Mouse (Mus musculus): ENCODE data around the gene Rhd.

The Rhd gene

DNA sequence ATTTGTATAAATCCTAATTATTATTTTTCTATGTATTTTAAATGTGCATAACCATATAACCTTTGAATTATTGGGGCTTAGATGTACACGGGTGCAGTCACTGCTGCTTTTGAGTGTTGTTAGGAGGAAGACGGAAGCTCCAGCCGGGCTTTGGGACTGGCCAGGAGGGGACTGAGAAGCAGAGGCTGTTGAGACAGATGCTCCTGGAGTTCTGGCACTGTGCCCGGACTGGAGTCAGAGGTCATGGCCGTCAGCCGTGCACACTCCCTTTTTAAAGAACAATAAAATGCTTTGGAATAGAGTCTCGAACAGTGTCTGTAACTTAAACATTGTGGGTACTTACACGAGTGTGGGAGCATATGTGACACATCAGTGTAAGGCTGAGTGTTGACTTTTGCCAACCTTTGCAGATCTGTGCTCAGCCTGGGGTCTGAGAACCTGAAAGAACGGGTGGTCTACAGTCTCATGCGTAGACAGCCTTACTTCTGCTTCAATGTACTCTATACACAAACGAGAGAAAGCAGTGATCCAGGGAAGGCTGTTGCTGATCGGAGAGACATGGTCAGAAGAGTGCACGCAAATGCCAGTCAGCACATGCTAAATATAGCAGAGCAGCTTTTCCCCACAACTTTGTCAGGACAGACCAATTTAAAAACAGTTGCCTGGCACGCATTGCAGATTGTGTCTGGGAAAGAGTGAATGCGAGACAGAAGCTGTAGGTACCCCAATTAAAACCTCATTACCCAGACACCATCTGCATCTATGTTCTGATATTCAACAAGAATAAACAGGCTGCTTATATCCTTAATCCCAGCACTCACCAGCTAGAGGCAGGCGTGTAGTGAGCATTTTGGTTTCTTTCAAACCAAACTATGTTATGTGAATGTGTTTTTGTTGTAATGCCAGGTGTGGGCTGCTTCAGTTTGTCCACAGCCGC is 73.2 kb downstream of the Rhd start:
- DNase-seq, result no peak

- no peak for DNase-seq
Observed at GRCm38 (mm10) chr4:134939900-134940299, 75.6 kb downstream of the Rhd start.

DNA sequence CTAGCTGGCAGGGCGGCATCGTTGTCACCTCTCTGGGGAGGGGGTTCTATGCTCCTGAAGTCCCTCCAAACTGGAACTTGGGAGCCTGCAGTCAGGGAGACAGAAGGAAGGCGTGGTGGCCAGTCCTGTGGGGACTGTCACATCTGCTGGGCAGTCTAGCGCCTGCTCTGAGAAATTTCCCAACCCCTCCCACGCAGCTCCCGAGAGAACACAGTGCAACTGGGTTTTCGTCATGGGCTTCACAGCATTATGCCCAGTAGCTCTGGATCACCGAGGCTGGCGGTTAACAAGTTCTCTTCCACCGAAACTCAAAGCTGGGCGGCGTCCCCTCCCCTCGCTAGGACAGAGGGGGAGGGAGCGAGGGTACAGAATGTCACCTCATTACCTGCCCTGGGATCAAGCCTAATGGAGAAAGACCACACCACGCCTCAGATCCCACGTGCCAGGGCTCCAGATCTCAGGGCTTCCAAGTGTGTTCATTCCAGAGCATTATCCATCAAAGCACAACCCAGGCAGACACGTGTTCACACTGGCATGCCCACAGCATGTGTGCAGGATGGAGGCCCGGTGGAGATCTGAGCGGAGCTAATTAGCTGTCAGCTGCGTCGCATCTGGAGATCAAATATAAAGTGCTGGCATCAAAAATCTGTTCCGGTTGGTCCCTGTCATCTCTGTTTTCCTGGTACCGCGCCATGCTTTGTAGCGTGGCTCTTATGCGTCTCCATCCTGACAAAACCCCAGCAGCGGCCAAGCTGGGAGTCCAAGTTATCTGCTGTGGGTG is 79.6 kb downstream of the Rhd start:
- peak; percentile 25 for DNase-seq

Data from right cerebral cortex, postnatal 25 days (tissue).